Comparison of ENCODE assay signal across 10 mouse cellular contexts in genomic region chr5:73782214-73783091, GRCm38 (mm10).
DNase-seq lines count a peak whose midpoint lies in the region; ATAC-seq and TF ChIP-seq lines count a peak whose summit lies in the region.
"Had no signal": no experiment of that assay in that cellular context is flagged by ENCODE, and none has a peak within 500 bp of the region (broad histone marks: within the 10 kb centered on the region; RNA-seq: fewer than 3 reads in every experiment).

No protein-coding gene starts in this region.

- no peak overlapping the region for H3K4me2 ChIP-seq in midbrain, embryonic 15.5 days
- no peak overlapping the region for H3K4me2 ChIP-seq in hindbrain, embryonic 13.5 days
- no peak overlapping the region for H3K4me2 ChIP-seq in neural tube, embryonic 15.5 days

- TF ChIP-seq EP300 in heart, adult 2 months (IDR thresholded peaks at IDR 0.05; ENCODE audit: insufficient read depth, low read depth, low read length), result no peak

- TF ChIP-seq CTCF in heart, adult 2 months (IDR thresholded peaks at IDR 0.05), result no peak

- no peak overlapping the region for H3K27ac ChIP-seq in midbrain, embryonic 10.5 days (replicated peaks)
- no peak overlapping the region for H3K27ac ChIP-seq in midbrain, embryonic 15.5 days
- H3K27ac ChIP-seq in hindbrain, embryonic 13.5 days, result peak overlapping the region; percentile 52; the same call in 1 of the 2 replicates
- H3K27ac ChIP-seq in neural tube, embryonic 15.5 days (replicated peaks), result 0 out of 2 replicates have a peak overlapping the region, but pooled peaks have one; percentile 43
- no peak overlapping the region for H3K27ac ChIP-seq in heart, adult 2 months
- H3K27ac ChIP-seq: layer of hippocampus, adult 2 months had no signal

- no peaks in the 10 kb centered on the region for H3K79me2 ChIP-seq in heart, adult 2 months (replicated peaks; ENCODE audit: control insufficient read depth, insufficient read depth, low read length)

- WGBS in midbrain, embryonic 10.5 days, result 80% methylated on average over 15 of the region's 15 CpGs
- WGBS in midbrain, embryonic 15.5 days, result 81% methylated on average over 15 of the region's 15 CpGs
- 49% methylated on average over 15 of the region's 15 CpGs for WGBS in hindbrain, embryonic 13.5 days
- WGBS in neural tube, embryonic 15.5 days, result 56% methylated on average over 15 of the region's 15 CpGs
- WGBS in heart, adult 2 months, result 72% methylated on average over 15 of the region's 15 CpGs

- intact Hi-C loops in heart, adult 2 months (cut with DNase I), result no loop called here

- no peaks in the 10 kb centered on the region; the same call in 1 of the 2 replicates for H3K27me3 ChIP-seq in midbrain, embryonic 10.5 days (ENCODE audit: low read depth, poor library complexity, severe bottlenecking)
- no peaks in the 10 kb centered on the region for H3K27me3 ChIP-seq in midbrain, embryonic 15.5 days (replicated peaks)
- no peaks in the 10 kb centered on the region for H3K27me3 ChIP-seq in hindbrain, embryonic 13.5 days
- H3K27me3 ChIP-seq in neural tube, embryonic 15.5 days (replicated peaks), result no peaks in the 10 kb centered on the region
- H3K27me3 ChIP-seq in heart, adult 2 months (ENCODE audit: control insufficient read depth, insufficient read depth, low read length), result no peaks in the 10 kb centered on the region

- peaks cover 6% of the 10 kb centered on the region for H3K4me1 ChIP-seq in midbrain, embryonic 10.5 days
- no peaks in the 10 kb centered on the region for H3K4me1 ChIP-seq in midbrain, embryonic 15.5 days
- peaks cover 7% of the 10 kb centered on the region for H3K4me1 ChIP-seq in hindbrain, embryonic 13.5 days (replicated peaks)
- peaks cover 9% of the 10 kb centered on the region for H3K4me1 ChIP-seq in neural tube, embryonic 15.5 days
- H3K4me1 ChIP-seq in heart, adult 2 months (ENCODE audit: control insufficient read depth, insufficient read depth, low read length), result no peaks in the 10 kb centered on the region

- TF ChIP-seq POLR2A in heart, adult 2 months (IDR thresholded peaks at IDR 0.05; ENCODE audit: insufficient read depth, low read depth, low read length), result no peak

- H3K4me3 ChIP-seq in midbrain, embryonic 10.5 days, result no peak overlapping the region
- H3K4me3 ChIP-seq in midbrain, embryonic 15.5 days, result no peak overlapping the region
- no peak overlapping the region for H3K4me3 ChIP-seq in hindbrain, embryonic 13.5 days
- H3K4me3 ChIP-seq in neural tube, embryonic 15.5 days (replicated peaks), result no peak overlapping the region
- H3K4me3 ChIP-seq in heart, adult 2 months, result no peak overlapping the region
- H3K4me3 ChIP-seq: layer of hippocampus, adult 2 months had no signal

- H3K36me3 ChIP-seq in midbrain, embryonic 10.5 days, result no peaks in the 10 kb centered on the region
- no peaks in the 10 kb centered on the region for H3K36me3 ChIP-seq in midbrain, embryonic 15.5 days (replicated peaks)
- no peaks in the 10 kb centered on the region for H3K36me3 ChIP-seq in hindbrain, embryonic 13.5 days
- H3K36me3 ChIP-seq in neural tube, embryonic 15.5 days, result no peaks in the 10 kb centered on the region
- no peaks in the 10 kb centered on the region for H3K36me3 ChIP-seq in heart, adult 2 months (ENCODE audit: control insufficient read depth, insufficient read depth, low read length)

- ATAC-seq in midbrain, embryonic 15.5 days (replicated peaks), result no peak
- no peak for ATAC-seq in hindbrain, embryonic 13.5 days (ENCODE audit: low FRiP score)
- ATAC-seq in neural tube, embryonic 15.5 days (ENCODE audit: low FRiP score), result no peak

- no peaks in the 10 kb centered on the region for H3K9me3 ChIP-seq in midbrain, embryonic 10.5 days (replicated peaks)
- H3K9me3 ChIP-seq in midbrain, embryonic 15.5 days, result no peaks in the 10 kb centered on the region
- no peaks in the 10 kb centered on the region for H3K9me3 ChIP-seq in hindbrain, embryonic 13.5 days
- H3K9me3 ChIP-seq in neural tube, embryonic 15.5 days (replicated peaks), result no peaks in the 10 kb centered on the region

- no peak overlapping the region for H3K9ac ChIP-seq in midbrain, embryonic 15.5 days
- H3K9ac ChIP-seq in hindbrain, embryonic 13.5 days, result no peak overlapping the region
- H3K9ac ChIP-seq in neural tube, embryonic 15.5 days (replicated peaks), result no peak overlapping the region
- H3K9ac ChIP-seq in heart, adult 2 months (ENCODE audit: low read depth, low read length), result no peak overlapping the region

- peak; percentile 49 for DNase-seq in midbrain, embryonic 10.5 days (ENCODE audit: low spot score)
- DNase-seq in kidney, postnatal 4 days, result peak; percentile 34 to 45
- no peak for DNase-seq in frontal cortex, postnatal 14 days (ENCODE audit: low spot score in 2 of 2)
- DNase-seq in heart, adult 9 months (ENCODE audit: low spot score in 2 of 2), result no peak
- DNase-seq in heart, adult 2 months, result no peak
- DNase-seq: retina, postnatal 1 day had no signal

Comparison
In these comparisons a context has a peak if more than half of its experiments do, and no peak if none do; other contexts are left out.
1. DNase-seq: peak in midbrain, embryonic 10.5 days (single experiment) and kidney, postnatal 4 days (2 of 2); none in frontal cortex, postnatal 14 days (0 of 2), heart, adult 9 months (0 of 2) and heart, adult 2 months (0 of 2).
2. H3K27ac ChIP-seq: peak in hindbrain, embryonic 13.5 days (single experiment) and neural tube, embryonic 15.5 days (single experiment); none in midbrain, embryonic 10.5 days (single experiment), midbrain, embryonic 15.5 days (single experiment) and heart, adult 2 months (single experiment).